Mouse (Mus musculus) spleen, embryonic (tissue): ENCODE measurements around the gene Fgfbp3.
"Not testable (repeated sequence)": the region's sequence is repeated elsewhere in the genome, so short reads cannot be mapped to it uniquely, and the experiment has no call there.

Source experiments
- CTCF ChIA-PET: fragments of 350-600 bp; sonication (Branson Sonifier 250); formaldehyde crosslinking; loops from one replicate; lab custom pipeline; 2022; lab: Charles Lee

Gene Fgfbp3

GRCm38 (mm10) chr19:36919466-36919865 is at the start of gene Fgfbp3:
TSS of gene Fgfbp3 (minus strand) at chr19:36919615.
- CTCF ChIA-PET: interaction anchor here (0.5 to 1.0 kb wide), 2 partner anchors 30 to 96 kb away, joined by 3 read pairs; no protein-coding TSS in a partner anchor

- CTCF ChIA-PET: not testable (repeated sequence)
Observed at GRCm38 (mm10) chr19:36962544-36963260, 43.3 kb upstream of the Fgfbp3 start.

- CTCF ChIA-PET: no interaction called here
Observed at GRCm38 (mm10) chr19:36961320-36961719, 41.9 kb upstream of the Fgfbp3 start.

- CTCF ChIA-PET: no interaction called here
Observed at GRCm38 (mm10) chr19:36958331-36958730, 38.9 kb upstream of the Fgfbp3 start.

- CTCF ChIA-PET: interaction anchor here (0.8 kb wide), 1 partner anchor 464 kb away, joined by 3 read pairs; no protein-coding TSS in a partner anchor
Observed at GRCm38 (mm10) chr19:36953637-36954206, 34.3 kb upstream of the Fgfbp3 start.

GRCm38 (mm10) chr19:36940064-36940463 is 20.6 kb upstream of the Fgfbp3 start:
- CTCF ChIA-PET: no interaction called here

GRCm38 (mm10) chr19:36938008-36938407 is 18.6 kb upstream of the Fgfbp3 start:
- CTCF ChIA-PET: interaction anchor here (0.7 kb wide), 1 partner anchor 376 kb away, joined by 3 read pairs; no protein-coding TSS in a partner anchor

- CTCF ChIA-PET: no interaction called here
Observed at GRCm38 (mm10) chr19:36936285-36936684, 16.9 kb upstream of the Fgfbp3 start.

- CTCF ChIA-PET: interaction anchor here (0.7 to 1.2 kb wide), 2 partner anchors 56 to 444 kb away, joined by 6 to 28 read pairs; no protein-coding TSS in a partner anchor
Observed at GRCm38 (mm10) chr19:36932613-36933012, 13.2 kb upstream of the Fgfbp3 start.

GRCm38 (mm10) chr19:36932097-36932496 is 12.7 kb upstream of the Fgfbp3 start:
- CTCF ChIA-PET: interaction anchor here (0.7 to 1.2 kb wide), 2 partner anchors 57 to 445 kb away, joined by 6 to 28 read pairs; no protein-coding TSS in a partner anchor

GRCm38 (mm10) chr19:36929816-36930215 is 10.4 kb upstream of the Fgfbp3 start:
- CTCF ChIA-PET: interaction anchor here (0.6 kb wide), 1 partner anchor 506 kb away, joined by 4 read pairs; no protein-coding TSS in a partner anchor

- CTCF ChIA-PET: interaction anchor here (0.6 to 0.9 kb wide), 5 partner anchors 11 to 491 kb away, joined by 3 to 8 read pairs (median 5); no protein-coding TSS in a partner anchor
Observed at GRCm38 (mm10) chr19:36927800-36928361, 8.5 kb upstream of the Fgfbp3 start.

GRCm38 (mm10) chr19:36926553-36927236 is 7.3 kb upstream of the Fgfbp3 start:
- CTCF ChIA-PET: interaction anchor here (0.6 to 0.9 kb wide), 2 partner anchors 340 to 416 kb away, joined by 3 to 5 read pairs; no protein-coding TSS in a partner anchor

- CTCF ChIA-PET: interaction anchor here (0.5 to 0.7 kb wide), 3 partner anchors 15 to 675 kb away, joined by 3 to 12 read pairs (median 7); no protein-coding TSS in a partner anchor
Observed at GRCm38 (mm10) chr19:36925671-36926552, 6.5 kb upstream of the Fgfbp3 start, which contains the start of gene Btaf1. TSS of gene Btaf1 (plus strand) at chr19:36926079.

- CTCF ChIA-PET: interaction anchor here (1.2 kb wide), 1 partner anchor 10 kb away, joined by 3 read pairs; no protein-coding TSS in a partner anchor
Observed at GRCm38 (mm10) chr19:36922936-36923335, 3.5 kb upstream of the Fgfbp3 start.

- CTCF ChIA-PET: no interaction called here
Observed at GRCm38 (mm10) chr19:36922015-36922414, 2.6 kb upstream of the Fgfbp3 start.

GRCm38 (mm10) chr19:36918441-36919301 is 744 bp downstream of the Fgfbp3 start:
- CTCF ChIA-PET: interaction anchor here (0.5 to 1.0 kb wide), 3 partner anchors 29 to 99 kb away, joined by 3 read pairs; no protein-coding TSS in a partner anchor

GRCm38 (mm10) chr19:36916876-36917389 is 2.5 kb downstream of the Fgfbp3 start:
- CTCF ChIA-PET: no interaction called here

GRCm38 (mm10) chr19:36916206-36916605 is 3.2 kb downstream of the Fgfbp3 start:
- CTCF ChIA-PET: interaction anchor here (0.7 kb wide), 1 partner anchor 294 kb away, joined by 3 read pairs; no protein-coding TSS in a partner anchor
